Mouse (Mus musculus) MEL-GATA-1-ER (cell line): ENCODE data around the gene Txlng.
"Not testable (repeated sequence)": the region's sequence is repeated elsewhere in the genome, so short reads cannot be mapped to it uniquely, and the experiment has no call there.

Experiments
- DNase-seq: peaks from one replicate; pipeline ENCODE4 v3.0.0-alpha.2; 2012; ENCODE audit warnings: low read depth; ENCODE audit errors: extremely low read depth

Gene Txlng

GRCm38 (mm10) chrX:162829203-162829708 is at the start of gene Txlng:
Gene Txlng, minus strand, starts transcription at chrX:162829454.
- DNase-seq = peak; percentile 98

GRCm38 (mm10) chrX:162878236-162878635 is 49.0 kb upstream of the Txlng start:
- DNase-seq = no peak

- DNase-seq = no peak
Observed at GRCm38 (mm10) chrX:162873761-162874160, 44.5 kb upstream of the Txlng start.

- peak; percentile 20 for DNase-seq
Observed at GRCm38 (mm10) chrX:162871734-162872517, 42.7 kb upstream of the Txlng start.

GRCm38 (mm10) chrX:162868294-162868965 is 39.2 kb upstream of the Txlng start:
- no peak for DNase-seq

- no peak for DNase-seq
Observed at GRCm38 (mm10) chrX:162848682-162849081, 19.4 kb upstream of the Txlng start.

GRCm38 (mm10) chrX:162845531-162845930 is 16.3 kb upstream of the Txlng start:
- no peak for DNase-seq

- no peak for DNase-seq
Observed at GRCm38 (mm10) chrX:162844447-162845100, 15.3 kb upstream of the Txlng start.

- no peak for DNase-seq
Observed at GRCm38 (mm10) chrX:162832101-162832500, 2.8 kb upstream of the Txlng start.

GRCm38 (mm10) chrX:162831542-162831941 is 2.3 kb upstream of the Txlng start:
- peak; percentile 14 for DNase-seq

GRCm38 (mm10) chrX:162831036-162831435 is 1.8 kb upstream of the Txlng start:
- DNase-seq = no peak

GRCm38 (mm10) chrX:162830313-162830712 is 1.1 kb upstream of the Txlng start:
- DNase-seq = not testable (repeated sequence)

- no peak for DNase-seq
Observed at GRCm38 (mm10) chrX:162829741-162830140, 487 bp upstream of the Txlng start.

- no peak for DNase-seq
Observed at GRCm38 (mm10) chrX:162828783-162829182, 471 bp downstream of the Txlng start.

GRCm38 (mm10) chrX:162828016-162828415 is 1.2 kb downstream of the Txlng start:
- peak; percentile 17 for DNase-seq

GRCm38 (mm10) chrX:162800371-162800770 is 28.9 kb downstream of the Txlng start:
- peak; percentile 26 for DNase-seq

GRCm38 (mm10) chrX:162791392-162791791 is 37.9 kb downstream of the Txlng start:
- not testable (repeated sequence) for DNase-seq

- DNase-seq = no peak
Observed at GRCm38 (mm10) chrX:162788372-162788771, 40.9 kb downstream of the Txlng start.

- DNase-seq = no peak
Observed at GRCm38 (mm10) chrX:162770726-162771125, 58.5 kb downstream of the Txlng start.

- DNase-seq = peak; percentile 30
Observed at GRCm38 (mm10) chrX:162761716-162762395, 67.4 kb downstream of the Txlng start.

GRCm38 (mm10) chrX:162760958-162761515 is 68.2 kb downstream of the Txlng start:
- no peak for DNase-seq
